Mouse (Mus musculus) spleen, adult 12 weeks (tissue): ENCODE measurements around the gene Ppef2.
A peak's percentile ranks its signal among the peaks of the same experiment; 100 is the strongest.

Source experiments
- DNase-seq: peaks from one replicate; pipeline ENCODE4 v3.0.0; 2022; ENCODE audit warnings: low spot score

Ppef2 gene

DNA sequence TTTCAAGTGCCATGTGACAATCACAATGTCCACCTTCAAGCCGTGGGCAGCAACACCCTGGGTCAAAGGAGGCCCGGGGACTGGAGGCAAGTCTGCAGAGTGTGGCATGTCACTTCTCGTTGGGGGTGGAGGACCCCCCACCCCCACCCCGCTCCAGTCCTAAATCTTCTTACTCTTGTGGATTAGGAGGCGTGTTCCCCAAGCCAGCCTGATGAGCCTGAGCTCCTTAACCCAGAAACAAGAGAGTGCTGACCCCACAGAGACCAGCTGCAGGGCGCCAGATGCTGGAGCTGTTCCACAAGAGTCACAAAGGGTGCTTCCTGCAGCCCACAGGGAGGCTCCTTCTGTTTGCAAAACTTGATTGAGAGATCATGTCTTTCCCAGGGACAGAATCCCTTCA lies at the start of gene Ppef2:
TSS of gene Ppef2 (minus strand) at position 61 of the 400 bp plus-strand sequence.
- no peak for DNase-seq

DNA sequence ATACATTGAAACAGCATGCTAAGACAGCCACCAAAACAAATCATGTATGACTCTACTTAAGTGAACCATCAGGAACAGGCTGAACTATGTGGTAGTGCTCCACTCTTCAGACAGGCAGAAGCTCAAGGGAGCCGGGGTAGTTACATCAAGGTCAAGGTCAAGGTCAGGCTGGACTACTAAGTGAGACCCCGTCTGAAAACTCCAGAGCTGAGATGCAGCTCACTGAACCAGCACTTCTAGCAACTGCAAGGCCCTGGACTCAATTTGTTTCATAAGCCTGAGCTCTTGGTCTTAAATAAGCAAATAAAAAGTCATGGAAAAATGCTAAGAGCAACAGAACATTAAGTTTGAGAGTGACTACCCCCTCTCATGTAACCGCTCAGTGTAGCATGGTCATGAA lies 48.2 kb upstream of the Ppef2 start:
- no peak for DNase-seq

DNA sequence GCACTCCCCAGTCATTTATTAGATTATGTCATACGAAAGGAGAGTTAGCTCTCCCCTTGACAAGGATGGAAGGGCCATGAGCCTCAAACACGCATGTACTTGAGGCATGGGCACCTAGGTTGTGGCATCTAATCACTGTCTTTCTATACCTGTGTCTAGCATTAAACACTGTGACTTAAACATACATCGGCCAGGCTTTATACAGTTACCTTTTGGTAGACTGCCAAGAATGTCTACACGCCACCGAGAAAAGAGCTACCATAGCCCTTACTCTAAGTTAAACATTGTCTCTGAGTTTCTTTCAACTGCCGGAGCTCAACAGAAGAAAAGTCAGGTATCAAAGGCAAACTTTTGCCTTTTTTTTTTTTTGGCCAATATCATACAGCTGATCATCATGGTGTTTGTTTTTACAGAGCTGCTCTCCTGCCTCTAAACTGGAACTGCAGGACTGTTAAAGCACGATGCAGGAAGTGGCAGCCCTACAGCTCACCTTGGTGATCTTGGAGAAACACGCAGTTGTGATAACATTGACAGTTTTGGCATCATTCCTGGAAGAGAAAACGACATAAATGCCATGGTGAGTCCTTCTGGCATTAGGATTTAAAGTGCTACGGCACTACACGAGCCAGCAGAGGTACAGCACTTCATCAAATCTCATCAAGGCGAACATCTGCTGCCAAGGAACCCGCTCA lies 46.2 kb upstream of the Ppef2 start:
- DNase-seq = no peak

DNA sequence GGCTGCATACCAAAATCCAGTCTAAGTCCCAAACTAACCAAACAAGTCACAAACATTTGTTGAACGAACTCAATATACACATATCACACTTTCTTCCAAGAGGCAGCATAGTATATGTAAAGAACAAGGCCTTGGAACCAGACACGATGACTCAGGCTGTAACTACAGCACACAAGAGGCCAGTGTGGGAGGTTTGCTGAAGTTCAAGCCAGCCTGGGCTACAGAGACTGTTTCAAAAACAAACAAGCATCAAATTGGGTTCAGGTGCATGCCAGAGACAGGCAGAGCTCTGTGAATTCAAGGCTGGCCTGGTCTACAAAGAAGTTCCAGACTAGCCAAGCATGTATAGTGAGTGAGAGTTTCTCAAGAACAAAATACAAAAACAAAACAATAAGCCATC lies 38.4 kb upstream of the Ppef2 start:
- no peak for DNase-seq

DNA sequence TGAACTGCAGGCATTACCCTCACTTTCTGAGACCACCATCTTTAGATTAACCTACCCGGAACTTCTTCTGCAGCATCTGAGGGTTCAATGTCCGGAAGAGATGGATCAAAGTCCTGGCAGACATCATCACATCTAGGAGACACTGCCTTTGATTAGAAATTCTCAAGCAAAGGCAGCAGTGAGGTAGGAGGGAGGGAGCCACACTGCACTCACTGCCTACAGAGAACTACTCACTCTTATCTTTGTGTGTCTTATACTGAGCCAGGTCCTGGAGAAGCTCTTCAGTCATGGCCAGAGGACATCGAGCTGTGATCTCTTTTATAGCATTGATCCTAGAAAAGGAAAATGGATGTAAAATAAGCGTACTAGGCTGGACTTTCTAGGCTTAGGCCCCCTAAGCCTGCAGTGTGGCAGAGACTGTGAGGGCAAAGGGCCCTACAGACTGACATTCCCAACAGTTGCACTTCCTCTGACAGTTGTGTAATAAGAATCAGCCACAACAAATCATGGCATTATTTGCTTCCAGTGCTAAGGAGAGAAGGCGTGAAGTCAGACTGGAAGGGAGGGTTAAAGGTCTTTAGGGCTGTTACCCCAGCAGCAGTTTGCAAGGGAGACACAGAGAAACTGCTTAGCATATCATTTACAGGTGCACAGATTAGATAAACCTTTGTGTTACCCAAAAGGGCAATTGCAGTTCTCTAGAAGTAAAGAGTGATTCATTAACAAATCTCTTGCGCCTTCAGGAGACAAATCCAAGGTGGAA lies 35.8 kb upstream of the Ppef2 start:
- no peak for DNase-seq

DNA sequence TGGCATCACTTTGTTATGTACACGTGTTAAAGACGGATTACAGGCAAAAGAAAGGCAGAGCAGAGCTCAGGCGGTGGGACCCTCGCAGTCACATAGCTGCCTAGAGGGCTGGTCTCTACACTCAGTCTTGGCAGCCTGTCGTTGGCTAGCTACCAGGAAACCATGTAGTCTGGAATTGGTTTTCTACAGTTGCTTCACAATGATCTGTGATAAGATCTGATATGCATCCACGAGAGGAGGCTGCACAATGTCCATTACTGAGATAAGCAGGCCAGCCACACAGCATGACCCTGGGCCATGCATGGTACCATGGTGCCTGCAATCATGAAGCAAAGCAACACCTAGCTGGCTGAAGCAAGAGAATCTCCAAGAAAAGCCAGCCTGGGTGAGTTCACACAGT lies 31.8 kb upstream of the Ppef2 start:
- DNase-seq = no peak

DNA sequence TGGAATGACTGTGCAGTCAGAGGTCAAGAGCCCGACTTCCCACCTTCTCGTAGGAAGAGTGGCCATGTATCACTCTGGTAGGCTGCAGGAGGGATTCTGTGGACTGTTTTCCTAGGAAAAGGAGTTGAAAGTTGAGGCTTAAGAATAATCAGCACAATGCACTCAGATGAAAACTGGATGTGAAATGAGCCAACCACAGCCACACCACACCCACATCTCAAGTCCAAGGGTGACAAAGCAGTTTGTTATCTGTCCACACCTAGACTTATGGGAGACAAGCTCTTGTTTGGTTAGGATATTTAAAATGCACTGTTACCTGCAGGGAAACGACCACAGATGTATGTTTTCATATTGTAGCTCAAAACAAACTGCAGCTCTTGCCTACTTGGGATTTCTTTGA lies 27.0 kb upstream of the Ppef2 start:
- no peak for DNase-seq

DNA sequence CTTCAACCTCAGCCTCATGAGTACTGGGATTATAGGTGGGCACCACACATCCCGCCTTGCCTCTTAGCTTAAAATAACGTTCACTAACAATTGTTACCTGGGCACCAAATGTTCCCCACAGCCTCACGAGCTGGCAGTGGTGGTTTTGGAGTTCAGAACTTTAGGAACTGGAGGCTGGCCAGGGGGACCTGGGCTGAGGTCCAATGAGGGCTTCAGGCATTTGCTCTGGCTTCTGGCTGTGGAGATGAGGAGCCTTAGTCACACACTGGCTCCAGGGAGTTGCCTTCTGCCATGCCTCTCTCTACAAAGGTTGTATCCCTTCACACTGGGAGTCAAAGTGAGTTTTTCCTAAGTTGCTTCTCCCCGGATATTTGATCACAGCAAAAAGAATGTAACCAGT lies 26.5 kb upstream of the Ppef2 start:
- no peak for DNase-seq

DNA sequence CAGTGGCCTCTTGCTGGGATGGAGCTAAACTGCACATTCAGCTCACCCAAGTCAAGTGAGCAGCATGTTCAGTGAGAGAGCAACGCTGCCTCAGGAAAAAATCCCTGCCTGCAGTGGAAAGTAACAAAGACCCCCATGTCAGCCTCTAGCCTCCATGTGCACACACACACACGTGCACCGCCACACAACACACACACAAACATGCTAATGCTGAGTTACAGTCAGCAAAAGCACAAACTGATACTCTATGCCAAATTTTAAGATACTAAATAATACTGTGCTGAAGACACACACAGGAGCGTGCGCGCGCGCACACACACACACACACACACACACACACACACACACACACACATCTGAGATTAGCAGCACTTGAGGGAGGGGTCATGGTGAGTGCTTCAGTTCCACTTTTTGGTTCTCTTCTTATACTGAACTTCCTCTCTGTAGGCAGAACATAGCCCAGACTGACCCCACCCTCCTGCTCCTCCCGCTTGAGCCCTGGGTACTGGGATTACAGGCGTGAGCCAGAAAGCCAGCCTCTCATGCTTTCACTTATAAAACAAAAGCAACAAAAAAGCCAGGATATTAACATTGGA lies 23.0 kb upstream of the Ppef2 start:
- DNase-seq = peak; percentile 11

DNA sequence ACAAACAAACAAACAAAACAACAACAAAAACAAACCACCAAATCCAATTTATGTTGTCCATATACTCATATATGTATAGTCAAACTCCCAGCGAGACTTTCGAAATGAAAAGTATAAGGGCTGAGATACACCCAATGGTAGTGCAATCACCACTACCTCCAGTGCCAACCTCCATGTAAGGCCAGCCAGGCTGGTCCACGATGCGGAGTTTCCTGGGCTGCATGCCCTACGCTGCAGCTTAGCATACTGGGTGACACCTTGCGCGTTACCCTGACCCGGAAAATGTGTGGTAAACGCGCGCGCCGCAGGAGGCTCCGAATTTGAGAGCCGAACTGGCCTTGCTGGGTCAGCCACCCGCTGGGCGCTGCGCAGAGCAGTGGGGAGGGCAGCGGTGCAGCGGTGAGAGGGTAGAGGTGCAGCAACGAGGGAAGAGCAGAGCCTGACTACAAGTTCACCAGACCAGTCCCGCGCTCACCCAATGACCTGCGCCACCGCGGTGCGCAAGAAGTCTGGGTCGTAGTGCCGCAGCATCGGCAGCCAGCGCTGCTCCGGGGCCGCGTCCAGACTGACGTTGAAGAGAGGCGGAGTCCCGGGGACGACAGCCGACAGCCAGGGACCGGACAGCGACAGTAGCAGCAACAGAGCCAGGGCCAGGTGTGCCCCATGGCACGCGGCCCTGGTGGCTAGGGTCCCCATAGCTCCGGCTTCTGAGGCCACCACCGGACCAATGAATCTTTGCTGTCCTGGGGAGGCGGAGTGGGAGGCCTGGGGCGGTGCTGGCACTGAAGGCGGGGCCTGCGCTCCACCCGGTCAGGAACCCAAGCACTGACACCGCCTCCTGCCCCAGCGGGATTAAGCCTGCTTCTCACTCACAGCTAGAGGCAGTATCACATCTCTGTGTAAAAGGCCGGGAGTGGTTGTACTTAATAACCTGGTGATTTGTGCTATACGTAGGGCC lies 21.6 kb upstream of the Ppef2 start, which contains the start of gene Naaa:
TSS of gene Naaa (minus strand) at position 734 of the 958 bp plus-strand sequence.
- peak; percentile 73 for DNase-seq

DNA sequence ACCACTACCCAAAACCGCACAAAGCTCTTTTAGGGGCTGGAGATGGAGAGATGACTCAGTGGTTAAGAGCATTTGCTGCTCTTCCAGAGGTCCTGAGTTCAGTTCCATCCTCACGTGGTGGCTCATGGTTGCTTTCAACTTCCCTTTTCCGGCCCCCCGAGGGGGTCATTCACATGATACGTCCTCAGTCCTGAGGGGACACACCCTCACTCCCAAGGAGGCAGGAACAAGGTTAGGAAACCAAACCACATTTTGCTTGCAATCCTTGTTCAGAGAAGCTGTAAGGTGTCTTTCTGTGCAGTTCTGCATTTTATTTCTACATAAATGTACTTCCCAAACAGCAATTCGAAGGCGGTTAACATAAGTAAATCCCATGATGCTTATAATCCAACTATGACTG lies 14.4 kb upstream of the Ppef2 start:
- DNase-seq = no peak

DNA sequence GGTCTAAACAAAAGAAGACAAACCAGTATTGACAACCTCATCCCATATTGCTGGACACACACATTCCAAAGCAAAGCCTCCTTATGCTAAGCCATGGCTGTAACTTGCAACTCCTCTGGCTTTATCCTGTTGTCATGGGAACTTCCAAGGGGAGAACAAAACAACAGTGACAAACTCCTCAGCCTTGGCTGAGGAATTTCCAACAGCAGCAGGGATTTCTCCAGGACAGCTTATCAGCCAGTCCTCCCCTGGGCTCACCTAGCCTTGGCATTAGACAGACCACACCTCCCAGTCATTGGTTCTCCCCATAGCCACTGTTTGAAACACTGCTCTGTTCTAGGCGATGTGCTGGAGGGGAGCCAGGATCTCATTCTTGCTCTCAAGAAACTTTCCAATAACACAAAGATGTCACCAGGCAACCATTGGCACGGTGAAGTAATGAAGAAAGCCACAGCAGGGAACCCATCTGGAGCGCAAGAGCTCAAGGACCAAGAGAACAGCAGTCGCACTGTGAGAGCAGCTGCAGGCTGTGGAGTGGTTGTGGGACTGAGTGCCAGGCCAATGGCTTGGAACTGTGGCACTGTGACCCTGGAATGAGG lies 7.8 kb upstream of the Ppef2 start:
- DNase-seq = no peak

DNA sequence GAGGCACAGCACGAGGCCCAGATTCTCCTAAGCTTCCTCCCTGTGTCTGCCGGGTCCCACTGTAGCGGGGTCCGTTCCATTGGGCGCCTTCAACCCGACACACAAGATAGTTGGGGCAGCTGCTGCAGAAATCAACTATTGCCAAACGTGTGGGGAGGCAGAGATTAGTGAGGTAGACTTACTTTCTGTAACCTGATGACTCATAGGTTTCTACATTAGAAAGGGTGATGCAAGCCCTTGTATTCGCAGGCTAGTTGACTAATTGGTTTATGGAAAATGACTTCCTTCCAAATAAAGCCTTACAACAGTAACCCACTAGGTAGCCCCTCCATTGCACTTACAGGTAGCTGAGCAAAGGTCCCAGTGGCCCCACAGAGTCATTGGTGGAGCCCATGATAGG lies 6.6 kb upstream of the Ppef2 start:
- no peak for DNase-seq

DNA sequence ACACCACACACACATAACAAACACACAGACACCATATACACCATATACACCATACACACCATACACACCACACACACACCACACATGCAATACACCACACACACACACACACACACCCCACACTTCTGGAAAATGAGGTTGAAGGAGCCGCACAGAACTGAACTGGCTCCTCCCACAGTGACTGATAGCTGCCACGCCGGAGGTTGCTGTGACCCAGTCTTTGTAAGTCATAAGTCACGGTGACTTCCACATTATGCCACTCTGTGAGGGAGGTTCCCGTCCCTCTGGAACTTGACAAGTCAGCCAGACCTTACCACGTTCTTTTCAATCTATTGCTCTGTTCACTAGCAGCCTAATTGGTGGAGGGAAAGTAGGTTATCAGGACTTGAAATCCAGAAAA lies 1.6 kb downstream of the Ppef2 start:
- no peak for DNase-seq

DNA sequence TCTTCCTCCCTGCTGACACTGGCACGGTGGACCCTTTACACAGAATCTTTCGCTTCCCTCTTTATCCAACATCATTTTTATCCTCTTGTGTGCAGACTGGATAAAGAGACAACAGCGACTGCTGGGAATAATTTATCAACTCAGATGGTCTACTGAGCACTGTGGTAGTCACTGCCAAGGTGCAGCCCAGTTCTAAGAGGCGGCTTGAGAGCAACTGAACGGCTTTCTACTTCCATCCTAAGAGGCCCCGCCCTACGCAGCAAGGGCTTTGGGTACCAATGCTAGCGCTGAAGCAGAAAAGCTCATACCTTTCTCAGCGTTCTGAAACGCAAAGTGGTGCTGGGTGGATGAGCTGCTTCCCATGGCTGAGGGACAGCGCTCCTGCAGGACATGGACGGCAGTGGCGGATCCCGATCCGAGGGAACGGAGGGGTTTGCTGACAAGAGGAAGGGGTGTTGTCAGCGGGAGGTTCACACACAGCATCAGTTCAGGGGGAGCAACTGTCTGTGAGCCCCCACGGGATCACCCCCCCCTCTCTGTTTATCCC lies 3.2 kb downstream of the Ppef2 start:
- no peak for DNase-seq

DNA sequence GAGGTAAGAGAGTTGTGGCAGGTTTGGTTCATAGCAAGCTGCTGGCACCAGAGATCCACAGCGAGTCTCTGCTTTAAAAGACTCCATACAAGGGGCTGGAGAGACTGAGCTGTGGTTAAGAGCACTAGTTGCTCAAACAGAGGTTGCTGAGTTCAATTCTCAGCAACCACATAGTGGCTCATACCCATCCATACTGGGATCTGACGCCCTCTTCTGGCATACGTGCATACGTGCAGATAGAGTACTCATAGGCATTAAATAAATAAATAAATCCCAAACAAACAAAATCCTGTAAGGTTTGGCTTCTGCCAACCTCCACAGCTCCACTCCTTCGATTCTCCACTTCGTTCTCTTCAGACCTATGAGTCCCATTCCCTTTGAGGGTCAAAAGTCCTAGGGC lies 4.0 kb downstream of the Ppef2 start:
- DNase-seq = no peak

DNA sequence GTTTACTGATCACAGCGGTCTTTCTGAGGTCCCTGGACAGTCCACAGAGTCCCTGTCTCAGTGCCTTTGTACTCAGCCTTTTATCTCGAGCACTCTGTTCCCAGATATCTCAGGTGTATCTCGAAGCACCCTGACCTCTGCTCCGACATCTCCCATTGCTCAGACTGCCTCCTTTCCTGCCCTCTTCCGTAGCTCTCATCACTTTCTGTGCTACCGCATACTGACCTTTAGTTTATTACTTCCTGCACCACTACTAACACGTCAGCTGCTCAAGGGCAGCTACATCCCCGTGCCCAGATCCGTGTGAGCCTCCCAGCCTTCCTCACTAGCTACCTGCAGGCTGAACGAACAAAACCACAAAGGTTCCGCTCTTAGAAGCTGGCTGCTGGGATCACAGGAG lies 7.5 kb downstream of the Ppef2 start:
- DNase-seq = no peak

DNA sequence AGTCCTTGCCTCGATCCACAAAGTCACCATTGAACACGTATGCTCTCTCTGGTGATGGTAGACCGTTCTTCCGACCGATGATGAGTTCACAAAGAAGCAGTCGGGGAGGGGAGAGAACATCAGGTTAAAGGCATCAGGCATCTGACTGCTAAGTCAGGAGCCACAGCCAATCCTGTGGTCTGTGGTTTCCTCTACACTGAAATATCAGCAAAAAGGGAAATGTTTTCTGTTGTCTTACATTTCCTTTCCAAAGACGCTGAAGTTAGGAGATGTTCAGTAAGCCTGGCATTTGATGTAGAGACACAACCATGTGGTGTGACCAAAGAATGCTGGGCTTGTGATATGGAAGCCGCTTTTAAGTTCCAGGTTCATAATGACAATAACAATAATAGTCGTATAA lies 10.6 kb downstream of the Ppef2 start:
- no peak for DNase-seq

DNA sequence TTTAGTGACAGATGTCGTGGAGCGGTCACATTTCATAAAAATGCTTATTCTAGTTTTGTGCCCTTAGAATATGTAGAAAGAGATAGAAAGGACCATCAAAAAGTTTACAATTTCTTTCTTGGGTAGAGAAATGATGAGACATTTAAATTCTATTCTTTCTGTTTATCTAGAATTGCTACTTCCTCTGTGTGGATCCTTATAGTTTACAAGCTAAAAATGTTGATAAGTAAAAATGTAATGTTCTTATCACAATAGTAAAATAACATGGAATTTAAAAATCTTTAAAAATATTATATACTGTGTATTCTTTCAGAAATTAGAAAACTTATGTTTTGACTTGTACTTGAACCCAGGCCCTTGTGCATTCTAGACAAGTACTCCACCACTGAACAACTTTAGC lies 11.2 kb downstream of the Ppef2 start:
- no peak for DNase-seq

DNA sequence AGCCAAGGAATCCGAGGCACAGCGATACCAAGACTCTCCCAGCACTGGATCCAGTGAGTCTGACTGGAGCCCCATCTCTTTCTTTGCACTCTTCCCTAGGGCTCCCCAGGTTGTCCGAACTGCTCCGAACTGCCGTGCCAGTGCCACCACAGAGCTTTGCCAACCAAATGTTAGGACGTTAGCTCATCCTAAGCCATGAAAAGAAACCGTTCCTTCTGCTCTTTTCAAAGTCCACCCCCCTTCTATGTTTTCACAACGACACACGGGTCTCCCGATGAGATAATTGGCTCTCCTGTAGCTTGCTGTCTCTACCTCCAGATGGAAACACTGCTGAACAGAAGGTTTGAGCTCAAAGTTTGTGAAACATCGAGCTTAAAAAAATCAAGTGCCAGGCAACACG lies 15.3 kb downstream of the Ppef2 start:
- no peak for DNase-seq
